Mouse (Mus musculus) heart, embryonic 13.5 days (tissue): ENCODE measurements around the gene Phactr1. TPM values are rescaled to one million over a fixed set of nuclear protein-coding genes. Genes with fewer than 3 reads are reported as not detected.
A peak's percentile ranks its signal among the peaks of the same experiment; 100 is the strongest.

Experiments
- ATAC-seq: fragments of 200-750 bp; cut with Nextera tagmentation; 2 replicates; pipeline ENCODE4 v1.8.0; 2017; ENCODE audit warnings: moderate TSS enrichment; ENCODE audit not compliant: insufficient number of reproducible peaks, low FRiP score, low TSS enrichment; ENCODE audit errors: extremely low read depth
- H3K27ac ChIP-seq: fragments of 300-500 bp; sonication (generic); replicated peaks from 2 replicates; pipeline ENCODE4 v1.5.1; 2015; ENCODE audit warnings: moderate library complexity, mild to moderate bottlenecking, inconsistent platforms
- H3K27me3 ChIP-seq: fragments of 300-500 bp; sonication (generic); replicated peaks from 2 replicates; pipeline ENCODE4 v1.6.1; 2015; ENCODE audit warnings: mild to moderate bottlenecking, inconsistent platforms
- H3K36me3 ChIP-seq: fragments of 300-500 bp; sonication (generic); 2 replicates; pipeline ENCODE4 v1.6.1; 2015; ENCODE audit warnings: mild to moderate bottlenecking, inconsistent platforms
- H3K4me1 ChIP-seq: fragments of 300-500 bp; sonication (generic); 2 replicates; pipeline ENCODE4 v1.6.1; 2015; ENCODE audit warnings: inconsistent platforms
- H3K4me2 ChIP-seq: fragments of 300-500 bp; sonication (generic); 2 replicates; pipeline ENCODE4 v1.6.1; 2015; ENCODE audit warnings: inconsistent platforms, mild to moderate bottlenecking, moderate library complexity
- H3K4me3 ChIP-seq: fragments of 300-500 bp; sonication (generic); 2 replicates; pipeline ENCODE4 v1.5.1; 2015; ENCODE audit warnings: moderate library complexity, mild to moderate bottlenecking, inconsistent platforms
- H3K9ac ChIP-seq: fragments of 300-500 bp; sonication (generic); 2 replicates; pipeline ENCODE4 v1.6.1; 2015; ENCODE audit warnings: inconsistent platforms, mild to moderate bottlenecking, moderate library complexity
- H3K9me3 ChIP-seq: fragments of 300-500 bp; sonication (generic); 2 replicates; pipeline ENCODE4 v1.6.1; 2016; ENCODE audit warnings: inconsistent platforms
- WGBS: fragments of 180-500 bp; shearing (Covaris S2); methylation state at CpG from one replicate; pipeline ENCODE4 v1.1.7; 2015; ENCODE audit warnings: mixed read lengths; 5-methylcytosine and 5-hydroxymethylcytosine counted together
- polyA plus RNA-seq: library from polyadenylated mRNA; unstranded; fragments of >200 nt; fragmentation: Nextera tagmentation; extraction: Ambion mirVana; gene quantifications from 2 replicates; pipeline ENCODE4 v1.2.1, GENCODE M21; 2015

Gene Phactr1
- polyA plus RNA-seq, 1 experiment from 2014 or later, result 5.2 TPM

- WGBS, result 84% methylated on average over 2 of the region's 2 CpGs
These were observed 221.4 kb downstream of the Phactr1 start for GRCm38 (mm10) chr13:42901837-42902236.

GRCm38 (mm10) chr13:42902859-42903258 lies 222.4 kb downstream of the Phactr1 start:
- no peak overlapping the region for H3K27ac ChIP-seq
- no peak for ATAC-seq
- no peak overlapping the region for H3K9ac ChIP-seq
- no peak overlapping the region for H3K4me3 ChIP-seq
- H3K9me3 ChIP-seq, result no peaks in the 10 kb centered on the region
- H3K4me1 ChIP-seq, result peaks cover 23% of the 10 kb centered on the region
- H3K36me3 ChIP-seq, result no peaks in the 10 kb centered on the region
- no peak overlapping the region for H3K4me2 ChIP-seq
- 69% methylated on average over 3 of the region's 3 CpGs for WGBS
- no peaks in the 10 kb centered on the region for H3K27me3 ChIP-seq

More at GRCm38 (mm10) chr13:42901837-42902236, 221.4 kb downstream of the Phactr1 start:
- H3K9me3 ChIP-seq, result no peaks in the 10 kb centered on the region
- no peaks in the 10 kb centered on the region for H3K27me3 ChIP-seq
- H3K9ac ChIP-seq, result no peak overlapping the region
- ATAC-seq, result no peak
- no peak overlapping the region for H3K27ac ChIP-seq
- H3K4me2 ChIP-seq, result no peak overlapping the region
- peaks cover 18% of the 10 kb centered on the region for H3K4me1 ChIP-seq
- H3K36me3 ChIP-seq, result no peaks in the 10 kb centered on the region
- H3K4me3 ChIP-seq, result no peak overlapping the region

- Histone ChIP-seq H3K9me3 (no peaks in the 10 kb centered on the region), H3K4me1 (peaks cover 23% of the 10 kb centered on the region), H3K27me3 (no peaks in the 10 kb centered on the region), H3K9ac (peak overlapping the region; percentile 21; the same call in 1 of the 2 replicates), H3K4me3 (no peak overlapping the region), H3K36me3 (no peaks in the 10 kb centered on the region), H3K27ac (peak overlapping the region; percentile 33; the same call in 1 of the 2 replicates), H3K4me2 (no peak overlapping the region)
- no peak for ATAC-seq
- 35% methylated on average over 4 of the region's 4 CpGs for WGBS
These were observed 225.4 kb downstream of the Phactr1 start for GRCm38 (mm10) chr13:42905818-42906217.

- no peak overlapping the region for H3K4me2 ChIP-seq
- H3K27ac ChIP-seq, result peak overlapping the region; percentile 13
- 67% methylated on average over 12 of the region's 12 CpGs for WGBS
- no peaks in the 10 kb centered on the region for H3K27me3 ChIP-seq
- peaks cover 3% of the 10 kb centered on the region; the same call in 1 of the 2 replicates for H3K9me3 ChIP-seq
- H3K4me3 ChIP-seq, result no peak overlapping the region
- no peak overlapping the region for H3K9ac ChIP-seq
- no peak for ATAC-seq
- peaks cover 23% of the 10 kb centered on the region for H3K4me1 ChIP-seq
- H3K36me3 ChIP-seq, result no peaks in the 10 kb centered on the region
These were observed 226.6 kb downstream of the Phactr1 start for GRCm38 (mm10) chr13:42906990-42907389.

- H3K9ac ChIP-seq, result no peak overlapping the region
- no peaks in the 10 kb centered on the region for H3K36me3 ChIP-seq
- peaks cover 15% of the 10 kb centered on the region for H3K4me1 ChIP-seq
- WGBS, result 63% methylated on average over 4 of the region's 4 CpGs
- no peak overlapping the region for H3K27ac ChIP-seq
- no peak overlapping the region for H3K4me2 ChIP-seq
- H3K4me3 ChIP-seq, result no peak overlapping the region
- ATAC-seq, result no peak
- H3K9me3 ChIP-seq, result peaks cover 3% of the 10 kb centered on the region; the same call in 1 of the 2 replicates
- H3K27me3 ChIP-seq, result peaks cover 13% of the 10 kb centered on the region
These were observed 234.7 kb downstream of the Phactr1 start for GRCm38 (mm10) chr13:42915081-42915480.

- H3K4me3 ChIP-seq, result peak overlapping the region; percentile 76
- WGBS, result 26% methylated on average over 6 of the region's 6 CpGs
- no peak for ATAC-seq
- H3K27ac ChIP-seq, result no peak overlapping the region
- no peaks in the 10 kb centered on the region for H3K36me3 ChIP-seq
- peak overlapping the region; percentile 83 for H3K9ac ChIP-seq
- H3K27me3 ChIP-seq, result peaks cover 13% of the 10 kb centered on the region
- peaks cover 15% of the 10 kb centered on the region for H3K4me1 ChIP-seq
- H3K4me2 ChIP-seq, result peak overlapping the region; percentile 100
- H3K9me3 ChIP-seq, result peaks cover 3% of the 10 kb centered on the region; the same call in 1 of the 2 replicates
These were observed 235.4 kb downstream of the Phactr1 start for GRCm38 (mm10) chr13:42915851-42916193.

GRCm38 (mm10) chr13:42916194-42917033 lies 236.0 kb downstream of the Phactr1 start:
- H3K27ac ChIP-seq, result no peak overlapping the region
- peak overlapping the region; percentile 76 for H3K4me3 ChIP-seq
- H3K4me2 ChIP-seq, result peak overlapping the region; percentile 100
- peaks cover 15% of the 10 kb centered on the region for H3K4me1 ChIP-seq
- H3K9me3 ChIP-seq, result no peaks in the 10 kb centered on the region
- H3K36me3 ChIP-seq, result no peaks in the 10 kb centered on the region
- peak; percentile 19; the same call in 1 of the 2 replicates for ATAC-seq
- H3K27me3 ChIP-seq, result peaks cover 13% of the 10 kb centered on the region
- WGBS, result under 1% methylated on average over 71 of the region's 74 CpGs
- peak overlapping the region; percentile 83 for H3K9ac ChIP-seq

GRCm38 (mm10) chr13:42917251-42917650 lies 236.8 kb downstream of the Phactr1 start:
- no peak overlapping the region for H3K27ac ChIP-seq
- no peaks in the 10 kb centered on the region for H3K9me3 ChIP-seq
- H3K4me3 ChIP-seq, result peak overlapping the region; percentile 76
- H3K36me3 ChIP-seq, result no peaks in the 10 kb centered on the region
- WGBS, result 39% methylated on average over 6 of the region's 6 CpGs
- H3K4me1 ChIP-seq, result peaks cover 15% of the 10 kb centered on the region
- peak overlapping the region; percentile 83; the same call in 1 of the 2 replicates for H3K9ac ChIP-seq
- H3K4me2 ChIP-seq, result peak overlapping the region; percentile 100
- H3K27me3 ChIP-seq, result peaks cover 13% of the 10 kb centered on the region
- ATAC-seq, result no peak

GRCm38 (mm10) chr13:42920062-42920461 lies 239.6 kb downstream of the Phactr1 start:
- Histone ChIP-seq H3K9ac (no peak overlapping the region), H3K27ac (no peak overlapping the region), H3K4me1 (peaks cover 15% of the 10 kb centered on the region), H3K4me2 (no peak overlapping the region), H3K36me3 (no peaks in the 10 kb centered on the region), H3K27me3 (peaks cover 9% of the 10 kb centered on the region), H3K4me3 (no peak overlapping the region), H3K9me3 (no peaks in the 10 kb centered on the region)
- 77% methylated on average over 2 of the region's 2 CpGs for WGBS
- no peak for ATAC-seq

- WGBS, result 81% methylated on average over 10 of the region's 10 CpGs
- no peak overlapping the region for H3K9ac ChIP-seq
These were observed 241.5 kb downstream of the Phactr1 start for GRCm38 (mm10) chr13:42921769-42922450.

GRCm38 (mm10) chr13:42927778-42928177 lies 247.4 kb downstream of the Phactr1 start:
- Histone ChIP-seq H3K27ac (no peak overlapping the region), H3K4me1 (no peaks in the 10 kb centered on the region), H3K4me2 (no peak overlapping the region), H3K27me3 (no peaks in the 10 kb centered on the region), H3K36me3 (no peaks in the 10 kb centered on the region; the same call in 1 of the 2 replicates), H3K9me3 (peaks cover 21% of the 10 kb centered on the region), H3K9ac (no peak overlapping the region), H3K4me3 (no peak overlapping the region)
- ATAC-seq, result no peak
- WGBS, result 86% methylated on average over 11 of the region's 11 CpGs

More at GRCm38 (mm10) chr13:42921769-42922450, 241.5 kb downstream of the Phactr1 start:
- H3K9me3 ChIP-seq, result no peaks in the 10 kb centered on the region
- H3K4me1 ChIP-seq, result peaks cover 8% of the 10 kb centered on the region
- H3K27me3 ChIP-seq, result peaks cover 5% of the 10 kb centered on the region; the same call in 1 of the 2 replicates
- H3K27ac ChIP-seq, result no peak overlapping the region
- ATAC-seq, result no peak
- no peaks in the 10 kb centered on the region for H3K36me3 ChIP-seq
- no peak overlapping the region for H3K4me2 ChIP-seq
- H3K4me3 ChIP-seq, result no peak overlapping the region
